39 mouse cellular contexts compared by ENCODE assay signal in the genomic region with DNA sequence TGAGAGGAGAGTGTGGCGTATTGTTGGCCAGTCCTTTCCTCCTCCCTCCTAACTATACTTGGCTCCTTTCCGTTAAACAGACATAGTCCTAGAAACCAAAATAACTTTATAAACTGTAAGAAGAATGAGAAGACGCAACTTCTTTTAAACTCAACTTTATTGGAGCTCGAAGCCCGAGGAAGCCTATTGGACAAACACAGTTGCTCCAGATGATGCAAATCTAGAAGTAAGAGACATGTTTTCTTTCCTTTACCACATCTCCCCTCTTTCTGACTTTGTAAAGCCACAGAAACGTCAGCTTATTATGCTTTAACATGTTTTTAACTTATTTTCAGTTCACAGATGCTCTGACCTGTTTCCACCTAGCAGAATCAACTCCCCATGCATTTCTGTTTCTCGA. TPM values are rescaled to one million over a fixed set of nuclear protein-coding genes. Genes with fewer than 3 reads are reported as not detected.
"Had no signal": no experiment of that assay in that cellular context is flagged by ENCODE, and none has a peak within 500 bp of the region (broad histone marks: within the 10 kb centered on the region; RNA-seq: fewer than 3 reads in every experiment).

A gene (plus strand): TSS at position 20 of the 400 bp plus-strand sequence.

- H3K9me3 ChIP-seq: heart, embryonic 13.5 days; heart, embryonic 15.5 days; hindbrain, embryonic 13.5 days; hindbrain, embryonic 15.5 days; kidney, embryonic 15.5 days; limb, embryonic 13.5 days; limb, embryonic 15.5 days; liver, embryonic 12.5 days had no signal

- H3K27me3 ChIP-seq: heart, embryonic 13.5 days; heart, embryonic 15.5 days; hindbrain, embryonic 13.5 days; hindbrain, embryonic 15.5 days; kidney, embryonic 15.5 days; limb, embryonic 13.5 days; limb, embryonic 15.5 days; liver, embryonic 12.5 days had no signal

- H3K4me1 ChIP-seq: heart, embryonic 13.5 days; heart, embryonic 15.5 days; hindbrain, embryonic 13.5 days; hindbrain, embryonic 15.5 days; kidney, embryonic 15.5 days; limb, embryonic 13.5 days; limb, embryonic 15.5 days; liver, embryonic 12.5 days had no signal

- DNase-seq: gastrocnemius, postnatal 14 days; gastrocnemius, postnatal 36 days; heart, adult 11 months; heart, adult 2 months; heart, postnatal 14 days; heart, postnatal 36 days; kidney, adult 11 months; kidney, adult 2 months; kidney, adult 9 months; kidney, postnatal 14 days; kidney, postnatal 36 days; layer of hippocampus, adult 9-11 months; layer of hippocampus, postnatal 36 days; left cerebral cortex, postnatal 4 days had no signal

- H3K36me3 ChIP-seq: heart, embryonic 13.5 days; heart, embryonic 15.5 days; hindbrain, embryonic 13.5 days; hindbrain, embryonic 15.5 days; kidney, embryonic 15.5 days; limb, embryonic 13.5 days; limb, embryonic 15.5 days; liver, embryonic 12.5 days had no signal

- H3K27ac ChIP-seq: heart, adult 2 months; heart, embryonic 13.5 days; heart, embryonic 15.5 days; hindbrain, embryonic 13.5 days; hindbrain, embryonic 15.5 days; hindbrain, postnatal 0 days; kidney, embryonic 15.5 days; kidney, postnatal 0 days; limb, embryonic 13.5 days; limb, embryonic 15.5 days; liver, embryonic 12.5 days; liver, embryonic 14.5 days had no signal

- H3K4me2 ChIP-seq: heart, embryonic 11.5 days; heart, embryonic 13.5 days; heart, embryonic 15.5 days; hindbrain, embryonic 13.5 days; hindbrain, embryonic 15.5 days; kidney, embryonic 15.5 days; limb, embryonic 13.5 days; limb, embryonic 15.5 days; liver, embryonic 12.5 days had no signal

- H3K9ac ChIP-seq: heart, embryonic 13.5 days; heart, embryonic 15.5 days; hindbrain, embryonic 13.5 days; hindbrain, embryonic 15.5 days; kidney, embryonic 15.5 days; limb, embryonic 13.5 days; limb, embryonic 15.5 days; liver, embryonic 12.5 days; liver, embryonic 14.5 days had no signal

- ATAC-seq: hindbrain, postnatal 0 days; intestine, embryonic 16.5 days; liver, embryonic 12.5 days had no signal

- H3K4me3 ChIP-seq: heart, adult 2 months; heart, embryonic 13.5 days; heart, embryonic 15.5 days; hindbrain, embryonic 13.5 days; hindbrain, embryonic 15.5 days; kidney, embryonic 15.5 days; limb, embryonic 13.5 days; limb, embryonic 15.5 days; liver, embryonic 12.5 days had no signal

RNA-seq across cellular contexts. Expression of the gene that starts here (rescaled TPM):
- total RNA-seq: gastrocnemius, adult 8-10 months; gastrocnemius, postnatal 14 days; hindbrain, postnatal 0 days; layer of hippocampus, adult 18-20 months; layer of hippocampus, adult 8-10 months; layer of hippocampus, postnatal 14 days; layer of hippocampus, postnatal 36 days; left cerebral cortex, adult 18-20 months; left cerebral cortex, adult 8-10 months; left cerebral cortex, postnatal 10 days; left cerebral cortex, postnatal 4 days; liver, adult 2 months had no signal
- polyA plus RNA-seq: gonadal fat pad, adult 2 months; heart, postnatal 0 days; hindbrain, embryonic 11.5 days; hindbrain, embryonic 13.5 days; hindbrain, embryonic 15.5 days; hindbrain, postnatal 0 days; intestine, embryonic 14.5 days; intestine, embryonic 16.5 days; kidney, embryonic 15.5 days; kidney, postnatal 0 days; liver, adult 2 months; liver, embryonic 12.5 days; liver, embryonic 14.5 days had no signal
